Mouse (Mus musculus) embryonic facial prominence, embryonic 12.5 days (tissue): Measurements from ENCODE around the gene Zmat3. TPM values are rescaled to one million over a fixed set of nuclear protein-coding genes. Genes with fewer than 3 reads are reported as not detected.

Source experiments
- ATAC-seq: fragments of 200-750 bp; cut with Nextera tagmentation; 2 replicates; pipeline ENCODE4 v1.8.0; 2017; ENCODE audit not compliant: insufficient number of reproducible peaks, insufficient read depth, low FRiP score, low TSS enrichment
- H3K27ac ChIP-seq: fragments of 300-500 bp; sonication (generic); 2 replicates; pipeline ENCODE4 v1.5.1; 2016; ENCODE audit warnings: mild to moderate bottlenecking
- H3K27me3 ChIP-seq: fragments of 300-500 bp; sonication (generic); 2 replicates; pipeline ENCODE4 v1.6.1; 2016; ENCODE audit warnings: mild to moderate bottlenecking, moderate library complexity
- H3K36me3 ChIP-seq: fragments of 300-500 bp; sonication (generic); 2 replicates; pipeline ENCODE4 v1.6.1; 2016; ENCODE audit warnings: mild to moderate bottlenecking
- H3K4me1 ChIP-seq: fragments of 300-500 bp; sonication (generic); 2 replicates; pipeline ENCODE4 v1.6.1; 2016
- H3K4me2 ChIP-seq: fragments of 300-500 bp; sonication (generic); replicated peaks from 2 replicates; pipeline ENCODE4 v1.6.1; 2016; ENCODE audit warnings: mild to moderate bottlenecking, moderate library complexity
- H3K4me3 ChIP-seq: fragments of 300-500 bp; sonication (generic); 2 replicates; pipeline ENCODE4 v1.5.1; 2016; ENCODE audit warnings: mild to moderate bottlenecking
- H3K9ac ChIP-seq: fragments of 300-500 bp; sonication (generic); 2 replicates; pipeline ENCODE4 v1.6.1; 2016; ENCODE audit warnings: mild to moderate bottlenecking, moderate library complexity
- H3K9me3 ChIP-seq: fragments of 300-500 bp; sonication (generic); 2 replicates; pipeline ENCODE4 v1.6.1; 2016; ENCODE audit warnings: mild to moderate bottlenecking, moderate library complexity
- WGBS: fragments of 180-500 bp; shearing (Covaris S2); methylation state at CpG from one replicate; pipeline ENCODE4 v1.1.7; 2016; 5-methylcytosine and 5-hydroxymethylcytosine counted together
- polyA plus RNA-seq: library from polyadenylated mRNA; unstranded; fragments of >200 nt; fragmentation: Nextera tagmentation; extraction: Ambion mirVana; gene quantifications from 2 replicates; pipeline ENCODE4 v1.2.1, GENCODE M21; 2016

Gene Zmat3
- polyA plus RNA-seq, 1 experiment from 2014 or later, result 5.2 TPM

DNA sequence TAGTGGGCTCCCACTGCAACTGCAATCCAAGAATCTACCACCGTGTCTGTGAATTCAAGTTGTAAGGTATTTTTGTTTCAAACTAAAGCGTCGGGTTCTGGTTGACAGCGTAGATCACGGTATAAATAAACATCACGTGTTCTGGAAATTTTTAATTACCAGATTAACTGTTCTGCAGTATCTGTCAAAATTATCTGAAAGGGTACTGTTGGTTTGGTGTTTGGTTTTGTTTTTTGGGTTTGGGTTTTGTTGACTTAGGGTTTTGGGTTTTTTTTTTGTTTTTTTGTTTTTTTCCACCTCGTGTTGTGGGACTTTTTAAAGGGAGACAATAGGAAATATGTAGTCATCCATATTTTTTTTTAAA, 32.3 kb upstream of the Zmat3 start:
- Histone ChIP-seq H3K4me3 (peak overlapping the region; percentile 92), H3K9ac (peak overlapping the region; percentile 96), H3K27me3 (no peaks in the 10 kb centered on the region; the same call in 1 of the 2 replicates), H3K36me3 (no peaks in the 10 kb centered on the region), H3K4me1 (peaks cover 30% of the 10 kb centered on the region), H3K27ac (peak overlapping the region; percentile 98; the same call in 1 of the 2 replicates), H3K4me2 (peak overlapping the region; percentile 71), H3K9me3 (no peaks in the 10 kb centered on the region)
- no peak for ATAC-seq
- 1% methylated on average over 7 of the region's 7 CpGs for WGBS

DNA sequence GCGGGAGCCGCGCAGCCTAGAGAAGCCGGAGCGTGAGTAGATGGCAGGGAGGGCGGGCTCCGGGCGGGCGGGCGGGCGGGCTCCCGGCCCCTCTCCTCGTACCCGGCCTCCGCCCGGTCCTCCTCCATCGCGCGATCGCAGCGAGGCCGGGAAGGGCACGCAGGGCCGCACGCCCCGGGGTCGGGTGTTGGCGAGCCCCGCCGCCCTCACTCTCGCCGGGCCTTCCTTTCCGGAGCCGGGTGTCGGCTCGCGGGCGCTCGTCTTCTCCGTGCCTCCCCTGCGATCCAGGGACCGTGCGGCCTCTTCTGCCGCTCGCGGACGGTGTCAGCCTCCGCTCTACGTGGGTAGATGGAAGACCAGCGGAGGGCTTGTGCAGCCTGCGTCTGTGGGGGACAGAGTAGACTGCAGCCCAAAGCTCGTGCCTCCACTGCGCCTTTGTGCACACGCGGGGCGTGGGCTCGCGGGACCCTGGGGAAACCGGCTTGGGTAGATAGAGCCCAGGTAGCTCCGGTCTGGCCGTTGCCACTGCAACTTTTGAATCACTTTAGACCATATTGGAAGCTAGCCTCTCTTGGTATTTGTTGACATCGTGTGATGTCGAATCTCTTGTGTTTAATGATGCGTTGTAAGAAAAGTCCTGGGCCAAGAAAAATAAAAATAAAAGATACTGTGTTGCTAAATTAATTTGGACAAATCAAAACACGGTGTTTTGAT, 31.8 kb upstream of the Zmat3 start, which contains the start of gene Pik3ca:
Gene Pik3ca (plus strand): TSS at position 211 of the 714 bp plus-strand sequence.
- Histone ChIP-seq H3K4me3 (peak within 1 kb of the TSS; percentile 92), H3K27me3 (no peaks in the 10 kb centered on the region; the same call in 1 of the 2 replicates), H3K27ac (peak within 1 kb of the TSS; percentile 98), H3K4me1 (peaks cover 26% of the 10 kb centered on the region), H3K9me3 (no peaks in the 10 kb centered on the region), H3K9ac (peak within 1 kb of the TSS; percentile 96), H3K4me2 (peak within 1 kb of the TSS; percentile 71), H3K36me3 (no peaks in the 10 kb centered on the region)
- under 1% methylated on average over 50 of the region's 65 CpGs for WGBS
- ATAC-seq, result peak; percentile 48

- WGBS, result under 1% methylated on average over 44 of the region's 77 CpGs
- H3K9ac ChIP-seq, result peak overlapping the region; percentile 96
- peak; percentile 98 for ATAC-seq
- peak overlapping the region; percentile 92 for H3K4me3 ChIP-seq
- no peaks in the 10 kb centered on the region for H3K36me3 ChIP-seq
- H3K4me2 ChIP-seq, result peak overlapping the region; percentile 71
- peak overlapping the region; percentile 98 for H3K27ac ChIP-seq
- no peaks in the 10 kb centered on the region; the same call in 1 of the 2 replicates for H3K27me3 ChIP-seq
- no peaks in the 10 kb centered on the region for H3K9me3 ChIP-seq
- H3K4me1 ChIP-seq, result peaks cover 23% of the 10 kb centered on the region
These were observed 31.1 kb upstream of the Zmat3 start for GRCm38 (mm10) chr3:32396794-32397460.

DNA sequence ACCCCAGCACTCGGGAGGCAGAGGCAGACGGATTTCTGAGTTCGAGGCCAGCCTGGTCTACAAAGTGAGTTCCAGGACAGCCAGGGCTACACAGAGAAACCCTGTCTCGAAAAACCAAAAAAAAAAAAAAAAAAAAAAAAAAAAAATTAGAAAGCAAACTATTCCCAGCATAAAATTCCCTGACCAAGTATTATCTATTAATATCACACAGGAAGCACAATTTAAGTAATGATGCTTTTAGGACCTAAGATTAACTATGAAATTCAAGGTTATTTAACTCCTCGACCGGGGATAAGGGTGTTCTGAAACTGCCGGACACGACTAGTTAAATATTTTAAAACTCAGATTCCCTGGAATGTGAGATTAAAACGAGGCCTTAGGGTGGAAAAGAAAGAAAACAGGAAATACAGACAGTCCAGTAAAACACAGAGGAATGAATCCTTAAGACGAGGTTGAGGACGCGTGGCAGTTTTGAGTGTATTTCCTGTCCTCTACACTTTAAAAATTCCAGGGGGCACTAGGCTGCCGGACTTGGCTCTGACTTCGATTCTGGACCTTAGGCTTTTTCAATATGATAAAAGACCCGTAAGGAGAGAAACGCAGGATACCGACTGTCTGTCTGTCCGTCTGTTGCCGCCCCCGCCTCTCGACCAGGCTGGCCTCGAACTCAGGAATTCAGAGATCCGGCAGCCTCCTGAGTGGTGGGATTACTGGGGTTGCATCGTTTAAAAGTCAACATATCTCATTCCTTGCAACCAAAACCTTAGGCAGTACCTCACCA, 30.1 kb upstream of the Zmat3 start:
- ATAC-seq, result no peak
- Histone ChIP-seq H3K27me3 (no peaks in the 10 kb centered on the region; the same call in 1 of the 2 replicates), H3K4me1 (peaks cover 23% of the 10 kb centered on the region), H3K9me3 (no peaks in the 10 kb centered on the region), H3K4me3 (peak overlapping the region; percentile 92), H3K9ac (peak overlapping the region; percentile 96), H3K36me3 (no peaks in the 10 kb centered on the region), H3K4me2 (peak overlapping the region; percentile 69), H3K27ac (peak overlapping the region; percentile 98)
- WGBS, result 20% methylated on average over 23 of the region's 24 CpGs

GRCm38 (mm10) chr3:32393986-32394385, 28.2 kb upstream of the Zmat3 start:
- WGBS, result 89% methylated on average over 8 of the region's 8 CpGs
- no peak overlapping the region for H3K27ac ChIP-seq
- H3K27me3 ChIP-seq, result no peaks in the 10 kb centered on the region; the same call in 1 of the 2 replicates
- H3K4me1 ChIP-seq, result peaks cover 7% of the 10 kb centered on the region
- H3K36me3 ChIP-seq, result no peaks in the 10 kb centered on the region
- ATAC-seq, result no peak
- H3K4me3 ChIP-seq, result no peak overlapping the region
- no peaks in the 10 kb centered on the region for H3K9me3 ChIP-seq
- H3K9ac ChIP-seq, result no peak overlapping the region
- H3K4me2 ChIP-seq, result no peak overlapping the region

GRCm38 (mm10) chr3:32392841-32393240, 27.0 kb upstream of the Zmat3 start:
- no peaks in the 10 kb centered on the region for H3K9me3 ChIP-seq
- 89% methylated on average over 4 of the region's 4 CpGs for WGBS
- H3K4me2 ChIP-seq, result no peak overlapping the region
- no peak overlapping the region for H3K4me3 ChIP-seq
- no peaks in the 10 kb centered on the region for H3K36me3 ChIP-seq
- no peaks in the 10 kb centered on the region; the same call in 1 of the 2 replicates for H3K27me3 ChIP-seq
- H3K27ac ChIP-seq, result no peak overlapping the region
- no peak for ATAC-seq
- H3K4me1 ChIP-seq, result 0 out of 2 replicates have a peak, but pooled peaks cover 2% of the 10 kb centered on the region
- no peak overlapping the region for H3K9ac ChIP-seq

GRCm38 (mm10) chr3:32381556-32381955, 15.7 kb upstream of the Zmat3 start:
- Histone ChIP-seq H3K27me3 (no peaks in the 10 kb centered on the region), H3K4me2 (no peak overlapping the region), H3K9me3 (no peaks in the 10 kb centered on the region), H3K36me3 (no peaks in the 10 kb centered on the region), H3K27ac (no peak overlapping the region), H3K4me1 (no peaks in the 10 kb centered on the region), H3K9ac (no peak overlapping the region), H3K4me3 (no peak overlapping the region)
- WGBS, result 76% methylated on average over 3 of the region's 3 CpGs
- ATAC-seq, result no peak

- ATAC-seq, result no peak
- H3K27ac ChIP-seq, result no peak overlapping the region
These were observed 14.1 kb upstream of the Zmat3 start for GRCm38 (mm10) chr3:32379891-32380290.

GRCm38 (mm10) chr3:32373236-32373635, 7.4 kb upstream of the Zmat3 start:
- no peak for ATAC-seq
- Histone ChIP-seq H3K27ac (no peak overlapping the region), H3K27me3 (no peaks in the 10 kb centered on the region), H3K4me2 (no peak overlapping the region), H3K4me3 (no peak overlapping the region), H3K9me3 (no peaks in the 10 kb centered on the region), H3K36me3 (no peaks in the 10 kb centered on the region), H3K9ac (no peak overlapping the region), H3K4me1 (no peaks in the 10 kb centered on the region)
- 88% methylated on average over 6 of the region's 6 CpGs for WGBS

More at GRCm38 (mm10) chr3:32379891-32380290, 14.1 kb upstream of the Zmat3 start:
- Histone ChIP-seq H3K36me3 (no peaks in the 10 kb centered on the region), H3K4me2 (no peak overlapping the region), H3K9ac (no peak overlapping the region), H3K4me3 (no peak overlapping the region), H3K27me3 (no peaks in the 10 kb centered on the region), H3K4me1 (no peaks in the 10 kb centered on the region), H3K9me3 (no peaks in the 10 kb centered on the region)
- 38% methylated on average over 2 of the region's 2 CpGs for WGBS

- Histone ChIP-seq H3K9me3 (no peaks in the 10 kb centered on the region), H3K36me3 (no peaks in the 10 kb centered on the region), H3K4me2 (no peak overlapping the region), H3K27ac (no peak overlapping the region), H3K27me3 (no peaks in the 10 kb centered on the region), H3K4me3 (no peak overlapping the region), H3K9ac (no peak overlapping the region), H3K4me1 (0 out of 2 replicates have a peak, but pooled peaks cover 3% of the 10 kb centered on the region)
- 83% methylated on average over 8 of the region's 8 CpGs for WGBS
- ATAC-seq, result no peak
These were observed 6.7 kb upstream of the Zmat3 start for GRCm38 (mm10) chr3:32372470-32372869.

DNA sequence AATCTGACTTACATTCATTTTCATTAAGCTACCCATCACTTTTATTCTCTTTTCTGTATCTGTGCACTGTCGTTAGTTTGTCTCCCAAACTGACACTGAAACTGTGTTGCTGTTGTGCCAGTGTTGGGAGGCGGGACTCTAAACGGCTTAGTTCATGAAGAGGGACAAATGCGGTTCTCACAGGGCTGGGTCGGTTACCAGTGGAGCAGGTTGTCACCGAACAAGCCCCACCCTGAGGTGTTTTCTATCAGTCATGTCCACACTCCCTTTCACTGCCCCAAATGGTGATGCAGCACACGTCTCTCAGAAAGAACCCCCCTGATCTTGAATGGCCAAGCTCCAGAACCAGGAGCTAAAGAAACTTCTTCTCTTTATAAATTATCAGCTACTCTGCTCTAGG, 6.1 kb upstream of the Zmat3 start:
- Histone ChIP-seq H3K36me3 (no peaks in the 10 kb centered on the region), H3K4me1 (0 out of 2 replicates have a peak, but pooled peaks cover 3% of the 10 kb centered on the region), H3K27me3 (no peaks in the 10 kb centered on the region), H3K4me3 (no peak overlapping the region), H3K9me3 (no peaks in the 10 kb centered on the region), H3K27ac (no peak overlapping the region), H3K9ac (no peak overlapping the region), H3K4me2 (no peak overlapping the region)
- 73% methylated on average over 7 of the region's 7 CpGs for WGBS
- ATAC-seq, result no peak
